Mouse (Mus musculus): ENCODE measurements around the gene Triap1. TPM values are rescaled to one million over a fixed set of nuclear protein-coding genes. Genes with fewer than 3 reads are reported as not detected.

Gene Triap1
- polyA plus RNA-seq, 1 experiment from 2014 or later: 56.4 TPM

- under 1% methylated on average over 18 of the region's 18 CpGs for WGBS
- Histone ChIP-seq H3K4me1 (replicated peaks; ENCODE audit: control insufficient read depth, insufficient read depth, low read length) (peaks cover 9% of the 10 kb centered on the region), H3K4me3 (ENCODE audit: low read depth, low read length) (peak overlapping the region; percentile 89), H3K4me2 (ENCODE audit: low read depth, low read length, severe bottlenecking) (peak overlapping the region; percentile 67), H3K27ac (ENCODE audit: low read depth, low read length) (peak overlapping the region; percentile 83), H3K9me3 (ENCODE audit: control insufficient read depth, low read length) (no peaks in the 10 kb centered on the region; the same call in 1 of the 2 replicates), H3K27me3 (ENCODE audit: control insufficient read depth, insufficient read depth, low read length) (no peaks in the 10 kb centered on the region), H3K9ac (ENCODE audit: low read length) (peak overlapping the region; percentile 83), H3K36me3 (ENCODE audit: control insufficient read depth, insufficient read depth, low read length) (peaks cover 12% of the 10 kb centered on the region; the same call in 1 of the 2 replicates)
- ATAC-seq (replicated peaks; ENCODE audit: low FRiP score) (peak; percentile 40; the same call in 1 of the 2 replicates), DNase-seq (ENCODE audit: low spot score) (no peak)
Measured at GRCm38 (mm10) chr5:115349225-115349555, 8.2 kb downstream of the Triap1 start.

GRCm38 (mm10) chr5:115351348-115351747 is 10.3 kb downstream of the Triap1 start:
- DNase-seq (ENCODE audit: low spot score) (no peak), ATAC-seq (replicated peaks; ENCODE audit: low FRiP score) (no peak)
- H3K36me3 ChIP-seq (ENCODE audit: control insufficient read depth, insufficient read depth, low read length): no peaks in the 10 kb centered on the region
- H3K4me1 ChIP-seq (replicated peaks; ENCODE audit: control insufficient read depth, insufficient read depth, low read length): peaks cover 9% of the 10 kb centered on the region
- no peak overlapping the region for H3K9ac ChIP-seq (ENCODE audit: low read length)
- H3K4me2 ChIP-seq (ENCODE audit: low read depth, low read length, severe bottlenecking): no peak overlapping the region
- H3K4me3 ChIP-seq (ENCODE audit: low read depth, low read length): no peak overlapping the region
- WGBS: 83% methylated on average over 5 of the region's 5 CpGs
- no peaks in the 10 kb centered on the region; the same call in 1 of the 2 replicates for H3K9me3 ChIP-seq (ENCODE audit: control insufficient read depth, low read length)
- H3K27me3 ChIP-seq (ENCODE audit: control insufficient read depth, insufficient read depth, low read length): no peaks in the 10 kb centered on the region
- H3K27ac ChIP-seq (ENCODE audit: low read depth, low read length): no peak overlapping the region

GRCm38 (mm10) chr5:115355070-115355469 is 14.0 kb downstream of the Triap1 start:
- ATAC-seq (replicated peaks; ENCODE audit: low FRiP score): no peak
- no peak for DNase-seq (ENCODE audit: low spot score)
- no peak overlapping the region for H3K4me3 ChIP-seq (ENCODE audit: low read depth, low read length)
- no peaks in the 10 kb centered on the region for H3K4me1 ChIP-seq (replicated peaks; ENCODE audit: control insufficient read depth, insufficient read depth, low read length)
- 70% methylated on average over 13 of the region's 13 CpGs for WGBS
- H3K9me3 ChIP-seq (ENCODE audit: control insufficient read depth, low read length): no peaks in the 10 kb centered on the region; the same call in 1 of the 2 replicates
- H3K27me3 ChIP-seq (ENCODE audit: control insufficient read depth, insufficient read depth, low read length): no peaks in the 10 kb centered on the region
- no peak overlapping the region for H3K4me2 ChIP-seq (ENCODE audit: low read depth, low read length, severe bottlenecking)
- H3K9ac ChIP-seq (ENCODE audit: low read length): no peak overlapping the region
- H3K27ac ChIP-seq (ENCODE audit: low read depth, low read length): no peak overlapping the region
- H3K36me3 ChIP-seq (ENCODE audit: control insufficient read depth, insufficient read depth, low read length): no peaks in the 10 kb centered on the region

- peak; percentile 83 for ATAC-seq (replicated peaks; ENCODE audit: low FRiP score)
- WGBS: 2% methylated on average over 12 of the region's 12 CpGs
Measured at GRCm38 (mm10) chr5:115358872-115359271, 17.8 kb downstream of the Triap1 start.

GRCm38 (mm10) chr5:115359438-115359837 is 18.4 kb downstream of the Triap1 start:
- DNase-seq (ENCODE audit: low spot score) (no peak), ATAC-seq (replicated peaks; ENCODE audit: low FRiP score) (no peak)
- Histone ChIP-seq H3K36me3 (ENCODE audit: control insufficient read depth, insufficient read depth, low read length) (no peaks in the 10 kb centered on the region), H3K9me3 (ENCODE audit: control insufficient read depth, low read length) (no peaks in the 10 kb centered on the region), H3K4me1 (replicated peaks; ENCODE audit: control insufficient read depth, insufficient read depth, low read length) (peaks cover 5% of the 10 kb centered on the region; the same call in 1 of the 2 replicates), H3K9ac (ENCODE audit: low read length) (no peak overlapping the region), H3K27ac (ENCODE audit: low read depth, low read length) (peak overlapping the region; percentile 50; the same call in 1 of the 2 replicates), H3K27me3 (ENCODE audit: control insufficient read depth, insufficient read depth, low read length) (no peaks in the 10 kb centered on the region), H3K4me2 (ENCODE audit: low read depth, low read length, severe bottlenecking) (no peak overlapping the region), H3K4me3 (ENCODE audit: low read depth, low read length) (no peak overlapping the region)
- 89% methylated on average over 8 of the region's 8 CpGs for WGBS

More at GRCm38 (mm10) chr5:115358872-115359271, 17.8 kb downstream of the Triap1 start:
- no peak overlapping the region for H3K9ac ChIP-seq (ENCODE audit: low read length)
- H3K9me3 ChIP-seq (ENCODE audit: control insufficient read depth, low read length): no peaks in the 10 kb centered on the region
- no peak overlapping the region for H3K4me2 ChIP-seq (ENCODE audit: low read depth, low read length, severe bottlenecking)
- peaks cover 5% of the 10 kb centered on the region; the same call in 1 of the 2 replicates for H3K4me1 ChIP-seq (replicated peaks; ENCODE audit: control insufficient read depth, insufficient read depth, low read length)
- peak overlapping the region; percentile 50; the same call in 1 of the 2 replicates for H3K27ac ChIP-seq (ENCODE audit: low read depth, low read length)
- H3K4me3 ChIP-seq (ENCODE audit: low read depth, low read length): no peak overlapping the region
- no peaks in the 10 kb centered on the region for H3K27me3 ChIP-seq (ENCODE audit: control insufficient read depth, insufficient read depth, low read length)
- H3K36me3 ChIP-seq (ENCODE audit: control insufficient read depth, insufficient read depth, low read length): no peaks in the 10 kb centered on the region
- peak; percentile 96 for DNase-seq (ENCODE audit: low spot score)

- ATAC-seq (replicated peaks; ENCODE audit: low FRiP score) (no peak), DNase-seq (ENCODE audit: low spot score) (no peak)
- no peak overlapping the region for H3K4me2 ChIP-seq (ENCODE audit: low read depth, low read length, severe bottlenecking)
- H3K4me3 ChIP-seq (ENCODE audit: low read depth, low read length): no peak overlapping the region
- H3K9me3 ChIP-seq (ENCODE audit: control insufficient read depth, low read length): no peaks in the 10 kb centered on the region
- no peaks in the 10 kb centered on the region for H3K27me3 ChIP-seq (ENCODE audit: control insufficient read depth, insufficient read depth, low read length)
- 0 out of 2 replicates have a peak overlapping the region, but pooled peaks have one; percentile 7 for H3K27ac ChIP-seq (ENCODE audit: low read depth, low read length)
- peaks cover 5% of the 10 kb centered on the region; the same call in 1 of the 2 replicates for H3K4me1 ChIP-seq (replicated peaks; ENCODE audit: control insufficient read depth, insufficient read depth, low read length)
- 75% methylated on average over 5 of the region's 5 CpGs for WGBS
- no peak overlapping the region for H3K9ac ChIP-seq (ENCODE audit: low read length)
- H3K36me3 ChIP-seq (ENCODE audit: control insufficient read depth, insufficient read depth, low read length): no peaks in the 10 kb centered on the region
Measured at GRCm38 (mm10) chr5:115359851-115360372, 18.9 kb downstream of the Triap1 start.

- H3K4me3 ChIP-seq (ENCODE audit: low read depth, low read length): no peak overlapping the region
- no peak overlapping the region for H3K27ac ChIP-seq (ENCODE audit: low read depth, low read length)
- H3K27me3 ChIP-seq (ENCODE audit: control insufficient read depth, insufficient read depth, low read length): no peaks in the 10 kb centered on the region
- WGBS: 46% methylated on average over 7 of the region's 7 CpGs
- ATAC-seq (replicated peaks; ENCODE audit: low FRiP score) (no peak), DNase-seq (ENCODE audit: low spot score) (no peak)
- H3K36me3 ChIP-seq (ENCODE audit: control insufficient read depth, insufficient read depth, low read length): no peaks in the 10 kb centered on the region
- no peaks in the 10 kb centered on the region for H3K9me3 ChIP-seq (ENCODE audit: control insufficient read depth, low read length)
- H3K9ac ChIP-seq (ENCODE audit: low read length): no peak overlapping the region
- no peak overlapping the region for H3K4me2 ChIP-seq (ENCODE audit: low read depth, low read length, severe bottlenecking)
- peaks cover 5% of the 10 kb centered on the region; the same call in 1 of the 2 replicates for H3K4me1 ChIP-seq (replicated peaks; ENCODE audit: control insufficient read depth, insufficient read depth, low read length)
Measured at GRCm38 (mm10) chr5:115362216-115362615, 21.2 kb downstream of the Triap1 start.

- H3K4me3 ChIP-seq (ENCODE audit: low read depth, low read length): no peak overlapping the region; the same call in 1 of the 2 replicates
- peak overlapping the region; percentile 62 for H3K27ac ChIP-seq (ENCODE audit: low read depth, low read length)
- no peak for ATAC-seq (replicated peaks; ENCODE audit: low FRiP score)
- DNase-seq (ENCODE audit: low spot score): no peak
- H3K36me3 ChIP-seq (ENCODE audit: control insufficient read depth, insufficient read depth, low read length): no peaks in the 10 kb centered on the region
- no peaks in the 10 kb centered on the region for H3K9me3 ChIP-seq (ENCODE audit: control insufficient read depth, low read length)
- H3K9ac ChIP-seq (ENCODE audit: low read length): peak overlapping the region; percentile 33
- H3K4me2 ChIP-seq (ENCODE audit: low read depth, low read length, severe bottlenecking): 0 out of 2 replicates have a peak overlapping the region, but pooled peaks have one; percentile 8
- no peaks in the 10 kb centered on the region for H3K27me3 ChIP-seq (ENCODE audit: control insufficient read depth, insufficient read depth, low read length)
- 21% methylated on average over 19 of the region's 19 CpGs for WGBS
- H3K4me1 ChIP-seq (replicated peaks; ENCODE audit: control insufficient read depth, insufficient read depth, low read length): peaks cover 5% of the 10 kb centered on the region; the same call in 1 of the 2 replicates
Measured at GRCm38 (mm10) chr5:115362819-115363714, 22.0 kb downstream of the Triap1 start.
